Mouse (Mus musculus) heart, adult 2 months (tissue): ENCODE measurements around the gene Serpine2. TPM values are rescaled to one million over a fixed set of nuclear protein-coding genes. Genes with fewer than 3 reads are reported as not detected.

Experiments used
- DNase-seq, 2 experiments: peaks; one replicate each; pipeline ENCODE4 v3.0.0; 2021
- H3K27ac ChIP-seq: fragments of 200-600 bp; 2 replicates; pipeline ENCODE4 v1.8.1; 2022
- H3K27me3 ChIP-seq: fragments of 200-500 bp; 2 replicates; pipeline ENCODE4 v1.6.1; 2012; ENCODE audit warnings: mild to moderate bottlenecking, low read length, inconsistent platforms, mixed read lengths; ENCODE audit not compliant: control insufficient read depth, insufficient read depth
- H3K36me3 ChIP-seq: fragments of 200-500 bp; 2 replicates; pipeline ENCODE4 v1.6.1; 2012; ENCODE audit warnings: low read length, inconsistent platforms; ENCODE audit not compliant: control insufficient read depth, insufficient read depth
- H3K4me1 ChIP-seq: fragments of 200-500 bp; 2 replicates; pipeline ENCODE4 v1.6.1; 2011; ENCODE audit warnings: low read length; ENCODE audit not compliant: control insufficient read depth, insufficient read depth
- H3K4me3 ChIP-seq: fragments of 200-600 bp; 2 replicates; pipeline ENCODE4 v1.8.1; 2022
- H3K79me2 ChIP-seq: fragments of 200-500 bp; replicated peaks from 2 replicates; pipeline ENCODE4 v1.6.1; 2012; ENCODE audit warnings: mild to moderate bottlenecking, inconsistent platforms, low read length, moderate library complexity, mixed read lengths; ENCODE audit not compliant: control insufficient read depth, insufficient read depth
- H3K9ac ChIP-seq: fragments of 200-500 bp; 2 replicates; pipeline ENCODE4 v1.6.1; 2012; ENCODE audit warnings: low read depth, mild to moderate bottlenecking, control low read depth, inconsistent platforms, low read length, mixed read lengths
- CTCF ChIP-seq: fragments of 200-600 bp; IDR thresholded peaks from 2 replicates; pipeline ENCODE4 v1.8.1; 2022; ENCODE audit warnings: antibody characterized with exemption, mild to moderate bottlenecking, moderate library complexity
- EP300 ChIP-seq: fragments of 200-500 bp; IDR thresholded peaks from 2 replicates; pipeline ENCODE4 v1.6.1; 2011; ENCODE audit warnings: low read depth, low read length, control low read depth; ENCODE audit not compliant: insufficient read depth
- POLR2A ChIP-seq: fragments of 200-500 bp; IDR thresholded peaks from 2 replicates; pipeline ENCODE4 v1.6.1; 2011; ENCODE audit warnings: mild to moderate bottlenecking, low read depth, low read length, control low read depth; ENCODE audit not compliant: insufficient read depth
- WGBS: fragments of 180-500 bp; shearing (Covaris S2); methylation state at CpG from one replicate; pipeline ENCODE4 v1.1.7; 2018; 5-methylcytosine and 5-hydroxymethylcytosine counted together
- intact Hi-C: fragments of 180-260 bp; cut with DNase I; formaldehyde crosslinking; loops from one replicate; pipeline ENCODE4 v1.15.1; 2025
- polyA plus RNA-seq: library from polyadenylated mRNA; depleted of rRNA; stranded (reverse); fragments of >200 nt; gene quantifications from 2 replicates; pipeline ENCODE4 v1.2.3, GENCODE M21; 2012
- total RNA-seq, 2 experiments: library from RNA; stranded (reverse); gene quantifications; 2 replicates each; pipeline ENCODE4 v1.2.3; 2021

Gene Serpine2
- total and polyA plus RNA-seq, 3 experiments: 18.1 to 28.4 (median 24.9) TPM

- WGBS: 46% methylated on average over 4 of the region's 4 CpGs
- intact Hi-C loops: loop anchor here (10.0 kb wide), 1 partner anchor 577 kb away; no protein-coding TSS in a partner anchor
Observed at GRCm38 (mm10) chr1:79757597-79757996, 103.4 kb downstream of the Serpine2 start.

GRCm38 (mm10) chr1:79757161-79757560, 103.8 kb downstream of the Serpine2 start:
- intact Hi-C loops: loop anchor here (10.0 kb wide), 1 partner anchor 578 kb away; no protein-coding TSS in a partner anchor
- Histone ChIP-seq H3K36me3 (peaks cover 4% of the 10 kb centered on the region; the same call in 1 of the 2 replicates), H3K4me3 (no peak overlapping the region), H3K79me2 (peaks cover 7% of the 10 kb centered on the region), H3K27me3 (no peaks in the 10 kb centered on the region), H3K27ac (peak overlapping the region; percentile 6; the same call in 1 of the 2 replicates), H3K9ac (no peak overlapping the region), H3K4me1 (peaks cover 13% of the 10 kb centered on the region)
- DNase-seq: peak in 1 of 2 experiments; percentile 37
- TF ChIP-seq CTCF: no peak
- 28% methylated on average over 7 of the region's 7 CpGs for WGBS

More at GRCm38 (mm10) chr1:79757597-79757996, 103.4 kb downstream of the Serpine2 start:
- no peaks in the 10 kb centered on the region; the same call in 1 of the 2 replicates for H3K36me3 ChIP-seq
- no peak overlapping the region for H3K9ac ChIP-seq
- peak overlapping the region; percentile 6; the same call in 1 of the 2 replicates for H3K27ac ChIP-seq
- H3K27me3 ChIP-seq: no peaks in the 10 kb centered on the region
- H3K79me2 ChIP-seq: peaks cover 7% of the 10 kb centered on the region
- no peak overlapping the region for H3K4me3 ChIP-seq
- no peak for DNase-seq
- peaks cover 14% of the 10 kb centered on the region for H3K4me1 ChIP-seq
- no peak for TF ChIP-seq POLR2A
- TF ChIP-seq EP300: no peak

GRCm38 (mm10) chr1:79756417-79756816, 104.6 kb downstream of the Serpine2 start:
- TF ChIP-seq EP300: no peak
- TF ChIP-seq POLR2A: no peak
- TF ChIP-seq CTCF: no peak
- H3K27me3 ChIP-seq: no peaks in the 10 kb centered on the region
- intact Hi-C loops: loop anchor here (10.0 kb wide), 1 partner anchor 578 kb away; no protein-coding TSS in a partner anchor
- peaks cover 7% of the 10 kb centered on the region for H3K79me2 ChIP-seq
- H3K4me1 ChIP-seq: peaks cover 19% of the 10 kb centered on the region
- WGBS: 68% methylated on average over 5 of the region's 5 CpGs
- no peak overlapping the region for H3K9ac ChIP-seq
- DNase-seq: no peak
- H3K36me3 ChIP-seq: peaks cover 11% of the 10 kb centered on the region
- H3K27ac ChIP-seq: no peak overlapping the region
- H3K4me3 ChIP-seq: no peak overlapping the region

- WGBS: 45% methylated on average over 2 of the region's 2 CpGs
- Histone ChIP-seq H3K4me3 (no peak overlapping the region), H3K79me2 (peaks cover 2% of the 10 kb centered on the region; the same call in 1 of the 2 replicates), H3K27ac (no peak overlapping the region), H3K4me1 (peaks cover 22% of the 10 kb centered on the region), H3K36me3 (peaks cover 13% of the 10 kb centered on the region), H3K9ac (no peak overlapping the region), H3K27me3 (no peaks in the 10 kb centered on the region)
- TF ChIP-seq POLR2A (no peak), EP300 (no peak), CTCF (no peak)
- intact Hi-C loops: loop anchor here (10.0 kb wide), 1 partner anchor 579 kb away; no protein-coding TSS in a partner anchor
- DNase-seq: no peak
Observed at GRCm38 (mm10) chr1:79755376-79755775, 105.6 kb downstream of the Serpine2 start.

GRCm38 (mm10) chr1:79754936-79755335, 106.0 kb downstream of the Serpine2 start:
- intact Hi-C loops: loop anchor here (10.0 kb wide), 1 partner anchor 580 kb away; no protein-coding TSS in a partner anchor
- WGBS: 86% methylated on average over 3 of the region's 3 CpGs
- Histone ChIP-seq H3K27me3 (no peaks in the 10 kb centered on the region), H3K79me2 (peaks cover 2% of the 10 kb centered on the region; the same call in 1 of the 2 replicates), H3K4me1 (peaks cover 22% of the 10 kb centered on the region), H3K36me3 (peaks cover 13% of the 10 kb centered on the region), H3K27ac (no peak overlapping the region), H3K9ac (no peak overlapping the region), H3K4me3 (no peak overlapping the region)
- no peak for TF ChIP-seq EP300
- TF ChIP-seq POLR2A: no peak
- TF ChIP-seq CTCF: no peak
- no peak for DNase-seq

GRCm38 (mm10) chr1:79753456-79753855, 107.5 kb downstream of the Serpine2 start:
- peaks cover 13% of the 10 kb centered on the region for H3K36me3 ChIP-seq
- H3K27ac ChIP-seq: no peak overlapping the region
- no peak for TF ChIP-seq POLR2A
- no peak for TF ChIP-seq EP300
- no peak for TF ChIP-seq CTCF
- H3K4me1 ChIP-seq: peaks cover 22% of the 10 kb centered on the region
- H3K4me3 ChIP-seq: no peak overlapping the region
- intact Hi-C loops: loop anchor here (10.0 kb wide), 1 partner anchor 581 kb away; no protein-coding TSS in a partner anchor
- H3K9ac ChIP-seq: no peak overlapping the region
- 87% methylated on average over 3 of the region's 3 CpGs for WGBS
- H3K79me2 ChIP-seq: 0 out of 2 replicates have a peak, but pooled peaks cover 2% of the 10 kb centered on the region
- no peaks in the 10 kb centered on the region for H3K27me3 ChIP-seq
- DNase-seq: no peak
